Mouse (Mus musculus) intestine, postnatal 0 days (tissue): Measurements from ENCODE around the gene Ppm1l. TPM values are rescaled to one million over a fixed set of nuclear protein-coding genes. Genes with fewer than 3 reads are reported as not detected.

Experiments
- ATAC-seq: fragments of 200-750 bp; cut with Nextera tagmentation; 2 replicates; pipeline ENCODE4 v1.8.0; 2017; ENCODE audit warnings: mild to moderate bottlenecking, moderate TSS enrichment, moderate library complexity
- H3K27ac ChIP-seq: fragments of 300-500 bp; sonication (generic); 2 replicates; pipeline ENCODE4 v1.5.1; 2014; ENCODE audit warnings: mild to moderate bottlenecking, low read depth, low read length, moderate library complexity
- H3K27me3 ChIP-seq: fragments of 300-500 bp; sonication (generic); replicated peaks from 2 replicates; pipeline ENCODE4 v1.6.1; 2014; ENCODE audit warnings: low read length, mixed read lengths; ENCODE audit not compliant: control insufficient read depth, insufficient read depth
- H3K36me3 ChIP-seq: fragments of 300-500 bp; sonication (generic); 2 replicates; pipeline ENCODE4 v1.6.1; 2014; ENCODE audit warnings: mild to moderate bottlenecking, moderate library complexity; ENCODE audit not compliant: control insufficient read depth, insufficient read depth
- H3K4me1 ChIP-seq: fragments of 300-500 bp; sonication (generic); replicated peaks from 2 replicates; pipeline ENCODE4 v1.6.1; 2014; ENCODE audit warnings: antibody characterized with exemption, low read length, mixed read lengths; ENCODE audit not compliant: control insufficient read depth, insufficient read depth
- H3K4me2 ChIP-seq: fragments of 300-500 bp; sonication (generic); replicated peaks from 2 replicates; pipeline ENCODE4 v1.6.1; 2014; ENCODE audit warnings: low read depth, mild to moderate bottlenecking, moderate library complexity
- H3K4me3 ChIP-seq: fragments of 300-500 bp; sonication (generic); 2 replicates; pipeline ENCODE4 v1.5.1; 2014; ENCODE audit warnings: low read depth, low read length
- H3K9ac ChIP-seq: fragments of 300-500 bp; sonication (generic); 2 replicates; pipeline ENCODE4 v1.6.1; 2014; ENCODE audit warnings: mild to moderate bottlenecking, low read depth, low read length
- H3K9me3 ChIP-seq: fragments of 300-500 bp; sonication (generic); 2 replicates; pipeline ENCODE4 v1.6.1; 2016; ENCODE audit warnings: mixed run types; ENCODE audit not compliant: control insufficient read depth
- CTCF ChIP-seq: sonication (generic); IDR thresholded peaks from 2 replicates; pipeline ENCODE4 v1.5.1; 2016; ENCODE audit warnings: low read depth, mild to moderate bottlenecking, control low read depth, antibody characterized with exemption, moderate library complexity
- WGBS: fragments of 180-500 bp; shearing (Covaris S2); extraction: QIAGEN DNeasy Blood & Tissue Kit; methylation state at CpG from one replicate; pipeline ENCODE4 v1.1.7; 2014; 5-methylcytosine and 5-hydroxymethylcytosine counted together
- polyA plus RNA-seq: library from polyadenylated mRNA; unstranded; fragments of >200 nt; fragmentation: Nextera tagmentation; extraction: Ambion mirVana; gene quantifications from 2 replicates; pipeline ENCODE4 v1.2.1, GENCODE M21; 2015

The Ppm1l gene
- polyA plus RNA-seq, 1 experiment from 2014 or later, result 3.0 TPM

DNA sequence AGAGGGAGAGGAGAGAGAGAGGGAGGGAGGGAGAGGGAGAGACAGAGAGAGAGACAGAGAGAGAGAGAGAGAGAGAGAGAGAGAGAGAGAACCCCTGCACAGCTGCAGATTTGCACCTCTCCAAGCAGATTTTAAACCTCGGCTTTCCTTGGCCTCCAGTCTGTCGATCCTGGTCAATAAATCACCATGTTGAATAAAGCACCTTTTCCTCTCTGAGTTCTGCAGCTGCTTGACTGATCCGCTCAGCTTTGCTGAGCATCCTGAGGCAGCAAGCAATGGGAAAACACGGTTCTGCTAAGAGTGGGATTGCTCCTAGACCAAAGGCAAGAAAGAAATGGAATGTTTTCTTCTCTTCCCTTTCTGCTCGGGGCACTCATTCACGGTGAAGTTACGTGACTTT, 195.7 kb downstream of the Ppm1l start:
- TF ChIP-seq CTCF, result no peak
- 41% methylated on average over 7 of the region's 7 CpGs for WGBS
- no peak overlapping the region for H3K9ac ChIP-seq
- no peak overlapping the region for H3K4me2 ChIP-seq
- no peaks in the 10 kb centered on the region for H3K4me1 ChIP-seq
- no peak overlapping the region for H3K27ac ChIP-seq
- no peaks in the 10 kb centered on the region for H3K36me3 ChIP-seq
- no peaks in the 10 kb centered on the region for H3K27me3 ChIP-seq
- ATAC-seq, result no peak
- H3K9me3 ChIP-seq, result no peaks in the 10 kb centered on the region
- no peak overlapping the region for H3K4me3 ChIP-seq

DNA sequence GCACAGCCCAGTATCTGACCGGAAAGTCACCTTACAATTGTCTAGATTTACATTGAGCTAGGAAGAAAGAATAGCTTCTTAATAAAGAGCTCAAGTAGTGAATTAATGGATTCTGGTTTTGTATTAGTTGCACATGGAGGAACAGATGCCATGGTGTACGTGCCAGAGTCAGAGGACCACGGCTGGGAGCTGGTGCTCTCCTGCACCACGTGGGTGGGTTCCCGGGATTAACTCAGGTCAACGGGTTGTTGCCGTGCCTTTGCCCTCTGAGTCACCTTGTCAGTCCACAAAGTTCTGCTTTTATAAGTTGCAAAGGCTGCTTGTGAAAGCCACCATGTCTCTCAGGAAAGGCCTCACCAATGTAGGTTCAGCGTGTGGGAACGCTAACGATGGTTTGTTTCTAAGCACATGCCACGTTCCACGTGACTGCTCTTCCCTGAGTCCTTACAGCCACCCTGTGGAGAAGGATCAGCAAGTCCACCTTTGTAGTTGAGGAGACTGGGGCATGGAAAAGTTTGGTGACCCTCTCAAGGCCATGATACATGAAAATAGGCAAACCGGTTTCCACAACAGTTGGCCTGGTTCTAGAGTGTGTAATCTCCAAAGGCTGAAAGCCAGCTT, 199.2 kb downstream of the Ppm1l start:
- Histone ChIP-seq H3K27ac (no peak overlapping the region), H3K4me2 (no peak overlapping the region), H3K9ac (no peak overlapping the region), H3K4me1 (no peaks in the 10 kb centered on the region), H3K4me3 (no peak overlapping the region), H3K9me3 (no peaks in the 10 kb centered on the region), H3K27me3 (no peaks in the 10 kb centered on the region), H3K36me3 (no peaks in the 10 kb centered on the region)
- WGBS, result 83% methylated on average over 13 of the region's 13 CpGs
- ATAC-seq, result no peak
- TF ChIP-seq CTCF, result no peak

DNA sequence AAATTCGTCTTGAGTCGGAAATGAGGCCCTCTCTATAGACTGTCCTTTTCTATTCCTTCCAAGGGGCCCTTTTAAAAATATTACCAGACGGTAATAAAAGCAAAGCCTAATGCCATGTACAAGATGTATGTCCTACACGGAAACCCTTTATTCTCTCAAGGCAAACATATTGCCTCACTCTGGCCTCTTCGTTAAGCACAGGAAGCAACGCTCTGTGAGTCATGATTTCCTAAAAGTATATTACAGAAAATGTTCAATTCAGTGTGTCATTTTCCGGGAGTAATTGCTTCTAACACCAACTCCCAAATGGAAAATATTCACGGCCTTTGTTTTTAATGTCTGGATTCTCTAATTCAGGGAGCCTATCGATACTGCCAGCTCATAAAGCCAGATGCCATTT, 202.5 kb downstream of the Ppm1l start:
- Histone ChIP-seq H3K4me2 (no peak overlapping the region), H3K9me3 (no peaks in the 10 kb centered on the region), H3K36me3 (no peaks in the 10 kb centered on the region), H3K4me3 (no peak overlapping the region), H3K27ac (no peak overlapping the region), H3K9ac (no peak overlapping the region), H3K27me3 (no peaks in the 10 kb centered on the region), H3K4me1 (no peaks in the 10 kb centered on the region)
- no peak for ATAC-seq
- 73% methylated on average over 9 of the region's 9 CpGs for WGBS
- TF ChIP-seq CTCF, result no peak

DNA sequence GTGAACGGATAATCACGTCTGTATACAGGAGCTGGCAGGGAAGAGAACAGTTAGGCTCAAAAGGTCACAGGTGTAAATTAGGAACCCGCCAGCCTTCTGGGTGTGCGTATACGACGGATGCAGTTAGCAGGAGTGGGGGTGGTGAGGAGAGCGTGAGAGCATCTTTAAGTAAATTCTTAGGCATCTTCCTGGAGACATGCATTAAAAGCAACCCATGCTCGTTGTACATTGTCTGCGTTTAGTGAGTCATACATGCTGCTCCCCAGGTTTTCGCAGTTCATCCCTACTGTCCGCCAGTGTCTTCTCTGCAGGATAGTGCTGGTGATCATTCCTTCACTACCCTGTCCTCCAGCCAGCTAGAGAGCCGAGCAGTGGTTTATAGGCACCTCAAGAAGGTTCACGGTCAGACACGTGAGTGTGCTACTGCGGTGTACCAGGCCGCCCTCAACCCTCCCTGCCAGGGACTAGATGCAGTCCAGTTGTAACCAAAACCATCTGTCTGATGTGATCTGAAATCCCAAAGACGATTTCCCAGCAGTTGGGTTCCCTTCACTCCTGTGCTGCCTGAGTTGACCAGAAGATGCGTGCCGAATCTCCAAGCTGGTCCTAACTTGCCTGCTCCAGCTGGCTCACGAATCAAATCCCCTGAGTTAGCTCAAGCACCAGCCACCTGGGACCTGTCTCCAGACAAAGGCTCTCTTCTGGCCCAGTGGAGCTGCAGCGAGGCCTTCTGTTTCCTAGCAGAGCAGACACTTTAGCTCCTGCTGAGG, 203.3 kb downstream of the Ppm1l start:
- no peaks in the 10 kb centered on the region for H3K4me1 ChIP-seq
- TF ChIP-seq CTCF, result no peak
- H3K36me3 ChIP-seq, result no peaks in the 10 kb centered on the region
- no peak overlapping the region for H3K27ac ChIP-seq
- H3K9me3 ChIP-seq, result no peaks in the 10 kb centered on the region
- H3K4me3 ChIP-seq, result no peak overlapping the region
- H3K4me2 ChIP-seq, result no peak overlapping the region
- no peak for ATAC-seq
- H3K9ac ChIP-seq, result no peak overlapping the region
- H3K27me3 ChIP-seq, result no peaks in the 10 kb centered on the region
- 85% methylated on average over 21 of the region's 21 CpGs for WGBS

DNA sequence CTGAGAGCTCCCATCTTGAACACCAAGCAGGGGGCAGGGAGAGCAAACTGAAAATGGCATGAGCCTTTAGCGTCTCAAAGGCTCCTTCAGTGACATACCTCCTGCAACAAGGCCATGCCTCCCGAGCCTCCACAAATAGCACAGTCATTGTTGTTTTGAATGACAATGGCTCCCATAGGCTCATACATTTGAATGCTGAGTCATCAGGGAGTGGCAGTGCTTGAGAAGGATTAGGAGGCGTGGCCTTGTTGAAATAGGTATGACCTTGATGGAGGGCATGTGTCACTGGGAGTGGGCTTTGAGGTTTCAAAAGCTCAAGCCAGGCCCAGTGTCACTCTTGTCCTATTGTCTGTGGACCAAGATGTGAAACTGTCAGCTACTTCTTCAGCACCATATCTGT, 205.6 kb downstream of the Ppm1l start:
- Histone ChIP-seq H3K4me3 (no peak overlapping the region), H3K9me3 (no peaks in the 10 kb centered on the region), H3K4me2 (no peak overlapping the region), H3K27me3 (no peaks in the 10 kb centered on the region), H3K36me3 (no peaks in the 10 kb centered on the region), H3K4me1 (no peaks in the 10 kb centered on the region), H3K9ac (no peak overlapping the region), H3K27ac (no peak overlapping the region)
- WGBS, result 93% methylated on average over 3 of the region's 3 CpGs
- ATAC-seq, result no peak
- TF ChIP-seq CTCF, result no peak

DNA sequence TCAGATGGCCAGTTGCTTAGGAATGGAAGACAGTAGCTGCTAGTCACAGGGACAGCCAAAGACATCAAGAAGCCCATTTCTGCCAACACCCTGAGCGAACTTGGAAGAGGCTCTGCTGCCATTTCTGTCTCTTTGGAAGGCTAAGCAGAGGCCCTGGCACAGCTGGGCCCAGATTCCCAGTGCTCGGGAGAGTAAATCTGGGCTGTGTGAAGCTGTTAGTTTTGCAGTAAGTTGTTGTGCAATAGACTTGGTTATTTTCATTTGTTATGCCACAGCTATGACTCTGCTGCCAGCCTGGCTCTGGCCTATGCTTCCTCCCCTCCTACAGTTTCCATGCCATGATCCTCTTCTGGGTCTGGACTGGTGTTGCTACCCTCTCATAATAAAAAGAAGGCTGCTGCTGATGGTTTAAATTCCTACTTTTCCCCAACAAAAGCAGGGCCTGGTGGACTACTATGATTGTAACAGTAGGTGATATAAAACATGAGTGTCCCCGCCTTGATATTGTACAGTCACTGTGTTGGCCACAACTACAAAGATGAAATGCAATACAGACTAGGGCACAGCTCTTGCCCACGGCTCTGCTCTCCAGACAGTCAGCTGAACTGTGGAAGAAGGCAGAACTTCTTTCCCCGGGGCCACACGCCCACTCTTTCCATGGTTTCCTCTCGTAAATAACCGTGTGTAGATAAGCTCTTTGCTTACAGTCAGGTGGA, 207.9 kb downstream of the Ppm1l start:
- Histone ChIP-seq H3K9ac (no peak overlapping the region), H3K4me1 (no peaks in the 10 kb centered on the region), H3K27me3 (no peaks in the 10 kb centered on the region), H3K4me3 (no peak overlapping the region), H3K27ac (no peak overlapping the region), H3K4me2 (no peak overlapping the region), H3K9me3 (no peaks in the 10 kb centered on the region), H3K36me3 (no peaks in the 10 kb centered on the region)
- ATAC-seq, result no peak
- 47% methylated on average over 8 of the region's 8 CpGs for WGBS
- no peak for TF ChIP-seq CTCF
